ENCODE assay signal across 12 mouse cellular contexts in the genomic region with DNA sequence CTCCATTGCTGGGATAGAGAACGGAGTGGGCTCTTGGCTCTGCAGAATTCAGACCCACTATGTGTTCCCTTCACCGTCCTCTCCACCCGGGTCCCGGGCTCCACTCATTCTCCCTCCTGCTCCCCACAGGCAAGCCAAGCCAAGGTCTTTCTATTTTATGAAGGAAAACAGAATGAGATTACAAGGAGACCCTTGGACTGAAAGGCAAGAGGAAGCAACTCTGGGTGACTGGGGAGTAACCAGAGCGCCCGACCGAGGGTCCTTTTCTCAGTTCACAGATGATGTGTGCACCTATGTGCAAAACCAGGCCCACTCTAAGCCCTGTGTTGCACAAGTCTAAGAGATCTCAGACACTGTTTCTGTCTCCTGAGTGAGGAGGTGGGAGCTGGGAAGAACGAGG. TPM values are rescaled to one million over a fixed set of nuclear protein-coding genes. Genes with fewer than 3 reads are reported as not detected.
DNase-seq lines count a peak whose midpoint lies in the region; ATAC-seq lines count a peak whose summit lies in the region.
"Had no signal": no experiment of that assay in that cellular context is flagged by ENCODE, and none has a peak within 500 bp of the region (broad histone marks: within the 10 kb centered on the region; RNA-seq: fewer than 3 reads in every experiment).

No protein-coding gene starts in this region.

- peaks cover 5% of the 10 kb centered on the region; the same call in 1 of the 2 replicates for H3K27me3 ChIP-seq in heart, embryonic 12.5 days (replicated peaks)
- H3K27me3 ChIP-seq in lung, embryonic 15.5 days: peaks cover 5% of the 10 kb centered on the region; the same call in 1 of the 2 replicates
- peaks cover 5% of the 10 kb centered on the region; the same call in 1 of the 2 replicates for H3K27me3 ChIP-seq in embryonic facial prominence, embryonic 14.5 days (replicated peaks; ENCODE audit: control insufficient read depth, insufficient read depth, low read length)
- no peaks in the 10 kb centered on the region for H3K27me3 ChIP-seq in limb, embryonic 15.5 days
- H3K27me3 ChIP-seq: CH12.LX had no signal

- H3K4me2 ChIP-seq in heart, embryonic 12.5 days: peak overlapping the region; percentile 47
- no peak overlapping the region for H3K4me2 ChIP-seq in lung, embryonic 15.5 days
- peak overlapping the region; percentile 44 for H3K4me2 ChIP-seq in embryonic facial prominence, embryonic 14.5 days (ENCODE audit: low read depth, low read length)
- peak overlapping the region; percentile 33 for H3K4me2 ChIP-seq in limb, embryonic 15.5 days

- no peak for DNase-seq in heart, adult 8-10 months (ENCODE audit: low spot score)
- DNase-seq in lung, postnatal 14 days: no peak
- DNase-seq in embryonic facial prominence, embryonic 14.5 days (ENCODE audit: low spot score): no peak
- DNase-seq in left cerebral cortex, postnatal 25 days (ENCODE audit: low spot score in 2 of 2): no peak
- no peak for DNase-seq in urinary bladder, postnatal 36 days (ENCODE audit: low spot score in 2 of 2)
- DNase-seq: gastrocnemius, postnatal 14 days; lung, adult 18-20 months; spleen, adult 18-20 months had no signal

- 56% methylated on average over 8 of the region's 8 CpGs for WGBS in heart, embryonic 12.5 days
- WGBS in lung, embryonic 15.5 days: 51% methylated on average over 8 of the region's 8 CpGs
- WGBS in embryonic facial prominence, embryonic 14.5 days: 51% methylated on average over 8 of the region's 8 CpGs
- WGBS in limb, embryonic 15.5 days: 36% methylated on average over 8 of the region's 8 CpGs

- H3K27ac ChIP-seq in heart, embryonic 12.5 days (ENCODE audit: poor library complexity, severe bottlenecking): peak overlapping the region; percentile 79
- peak overlapping the region; percentile 90 for H3K27ac ChIP-seq in lung, embryonic 15.5 days
- peak overlapping the region; percentile 94 for H3K27ac ChIP-seq in embryonic facial prominence, embryonic 14.5 days (replicated peaks; ENCODE audit: low read depth, low read length)
- H3K27ac ChIP-seq in limb, embryonic 15.5 days: peak overlapping the region; percentile 94

- H3K9ac ChIP-seq in heart, embryonic 12.5 days: peak overlapping the region; percentile 40
- H3K9ac ChIP-seq in lung, embryonic 15.5 days: no peak overlapping the region
- peak overlapping the region; percentile 52 for H3K9ac ChIP-seq in embryonic facial prominence, embryonic 14.5 days (ENCODE audit: low read depth, low read length)
- H3K9ac ChIP-seq in limb, embryonic 15.5 days: no peak overlapping the region

- intact Hi-C loops in left cerebral cortex, postnatal 25 days (cut with DNase I): loop anchor here (5.0 kb wide), 1 partner anchor 36 kb away; no protein-coding TSS in a partner anchor

- H3K4me1 ChIP-seq in heart, embryonic 12.5 days (replicated peaks): peaks cover 53% of the 10 kb centered on the region
- peaks cover 57% of the 10 kb centered on the region for H3K4me1 ChIP-seq in lung, embryonic 15.5 days
- H3K4me1 ChIP-seq in embryonic facial prominence, embryonic 14.5 days (ENCODE audit: control insufficient read depth, insufficient read depth, low read length): peaks cover 40% of the 10 kb centered on the region
- peaks cover 60% of the 10 kb centered on the region for H3K4me1 ChIP-seq in limb, embryonic 15.5 days

- H3K36me3 ChIP-seq in heart, embryonic 12.5 days: no peaks in the 10 kb centered on the region
- no peaks in the 10 kb centered on the region for H3K36me3 ChIP-seq in lung, embryonic 15.5 days
- no peaks in the 10 kb centered on the region for H3K36me3 ChIP-seq in embryonic facial prominence, embryonic 14.5 days (ENCODE audit: control insufficient read depth, insufficient read depth, low read length)
- H3K36me3 ChIP-seq in limb, embryonic 15.5 days: no peaks in the 10 kb centered on the region

- H3K9me3 ChIP-seq in heart, embryonic 12.5 days (replicated peaks): no peaks in the 10 kb centered on the region
- H3K9me3 ChIP-seq in lung, embryonic 15.5 days: no peaks in the 10 kb centered on the region
- no peaks in the 10 kb centered on the region for H3K9me3 ChIP-seq in embryonic facial prominence, embryonic 14.5 days (ENCODE audit: control insufficient read depth, low read length)
- no peaks in the 10 kb centered on the region for H3K9me3 ChIP-seq in limb, embryonic 15.5 days

- no peak for ATAC-seq in heart, embryonic 12.5 days (ENCODE audit: insufficient number of reproducible peaks, low FRiP score)
- no peak for ATAC-seq in lung, embryonic 15.5 days (ENCODE audit: borderline replicate concordance, extremely low read depth, low FRiP score, low TSS enrichment)
- no peak for ATAC-seq in embryonic facial prominence, embryonic 14.5 days (ENCODE audit: low read depth)
- no peak; the same call in 1 of the 2 replicates for ATAC-seq in limb, embryonic 15.5 days (ENCODE audit: insufficient number of reproducible peaks, low FRiP score, low TSS enrichment, low read depth)

- no peak overlapping the region for H3K4me3 ChIP-seq in heart, embryonic 12.5 days
- no peak overlapping the region for H3K4me3 ChIP-seq in lung, embryonic 15.5 days
- 0 out of 2 replicates have a peak overlapping the region, but pooled peaks have one; percentile 10 for H3K4me3 ChIP-seq in embryonic facial prominence, embryonic 14.5 days (ENCODE audit: low read depth, low read length)
- no peak overlapping the region for H3K4me3 ChIP-seq in limb, embryonic 15.5 days

RNA-seq across cellular contexts. Expression of a gene that starts 6.5 kb away (rescaled TPM):
- polyA plus RNA-seq in heart, embryonic 12.5 days (2016; fragmentation: Nextera tagmentation; extraction: Ambion mirVana): 0.08 TPM in 1 of 2 replicates, not detected in the other
- under 1 TPM in 3 of 4 experiments, not detected in 1; 0.14 to 0.57 (median 0.25) TPM for total RNA-seq in heart, adult 8-10 months (2022)
- polyA plus RNA-seq in lung, embryonic 15.5 days (2015; fragmentation: Nextera tagmentation; extraction: Ambion mirVana): 0.13 and 0.29 TPM in 2 replicates
- 0.33 and 0.50 TPM in 2 replicates for polyA plus RNA-seq in embryonic facial prominence, embryonic 14.5 days (2014; fragmentation: Nextera tagmentation; extraction: Ambion mirVana)
- 0.38 and 0.48 TPM in 2 replicates for polyA plus RNA-seq in limb, embryonic 15.5 days (2015; fragmentation: Nextera tagmentation; extraction: Ambion mirVana)
- under 1 TPM in 1 of 2 experiments, not detected in 1; 0.16 TPM for total RNA-seq in left cerebral cortex, postnatal 25 days (2021)

RNA-seq across cellular contexts. Expression of a gene that starts 59.3 kb away (rescaled TPM):
- 0.05 and 0.11 TPM in 2 replicates for polyA plus RNA-seq in heart, embryonic 12.5 days (2016; fragmentation: Nextera tagmentation; extraction: Ambion mirVana)
- under 1 TPM; 0.06 to 0.43 (median 0.16) TPM for total RNA-seq in heart, adult 8-10 months (2022)
- 0.21 and 0.42 TPM in 2 replicates for polyA plus RNA-seq in lung, embryonic 15.5 days (2015; fragmentation: Nextera tagmentation; extraction: Ambion mirVana)
- polyA plus RNA-seq in embryonic facial prominence, embryonic 14.5 days (2014; fragmentation: Nextera tagmentation; extraction: Ambion mirVana): 0.81 and 1.0 TPM in 2 replicates
- polyA plus RNA-seq in limb, embryonic 15.5 days (2015; fragmentation: Nextera tagmentation; extraction: Ambion mirVana): 1.9 and 2.1 TPM in 2 replicates
- total RNA-seq in left cerebral cortex, postnatal 25 days (2021): under 1 TPM; 0.21 to 0.64 TPM

Comparison
In these comparisons a context has a peak if more than half of its experiments do, and no peak if none do; other contexts are left out.
1. H3K9ac ChIP-seq: peak in heart, embryonic 12.5 days (single experiment) and embryonic facial prominence, embryonic 14.5 days (single experiment); none in lung, embryonic 15.5 days (single experiment) and limb, embryonic 15.5 days (single experiment).
2. Peak in every context shown above with its lines, with median percentiles within 50 percentile points of each other: H3K27ac ChIP-seq.